Mouse (Mus musculus) testis, adult 2 months (tissue): ENCODE measurements at regions not wholly inside any gene's neighbourhood (a gene's known extent, or its start where the extent isn't known, plus 50 kb on each side); places are given as distances from the start of the nearest gene placed in this dataset.

ENCODE experiments used
- CTCF ChIP-seq: fragments of 200-500 bp; IDR thresholded peaks from 2 replicates; pipeline ENCODE4 v1.5.1; 2012; ENCODE audit warnings: low read depth, mild to moderate bottlenecking, inconsistent platforms, low read length, moderate library complexity; ENCODE audit not compliant: control insufficient read depth, insufficient read depth, insufficient replicate concordance
- POLR2A ChIP-seq: fragments of 200-500 bp; IDR thresholded peaks from 2 replicates; pipeline ENCODE4 v1.6.1; 2012; ENCODE audit warnings: low read depth, mild to moderate bottlenecking, inconsistent platforms, low read length, moderate library complexity; ENCODE audit not compliant: control insufficient read depth

DNA sequence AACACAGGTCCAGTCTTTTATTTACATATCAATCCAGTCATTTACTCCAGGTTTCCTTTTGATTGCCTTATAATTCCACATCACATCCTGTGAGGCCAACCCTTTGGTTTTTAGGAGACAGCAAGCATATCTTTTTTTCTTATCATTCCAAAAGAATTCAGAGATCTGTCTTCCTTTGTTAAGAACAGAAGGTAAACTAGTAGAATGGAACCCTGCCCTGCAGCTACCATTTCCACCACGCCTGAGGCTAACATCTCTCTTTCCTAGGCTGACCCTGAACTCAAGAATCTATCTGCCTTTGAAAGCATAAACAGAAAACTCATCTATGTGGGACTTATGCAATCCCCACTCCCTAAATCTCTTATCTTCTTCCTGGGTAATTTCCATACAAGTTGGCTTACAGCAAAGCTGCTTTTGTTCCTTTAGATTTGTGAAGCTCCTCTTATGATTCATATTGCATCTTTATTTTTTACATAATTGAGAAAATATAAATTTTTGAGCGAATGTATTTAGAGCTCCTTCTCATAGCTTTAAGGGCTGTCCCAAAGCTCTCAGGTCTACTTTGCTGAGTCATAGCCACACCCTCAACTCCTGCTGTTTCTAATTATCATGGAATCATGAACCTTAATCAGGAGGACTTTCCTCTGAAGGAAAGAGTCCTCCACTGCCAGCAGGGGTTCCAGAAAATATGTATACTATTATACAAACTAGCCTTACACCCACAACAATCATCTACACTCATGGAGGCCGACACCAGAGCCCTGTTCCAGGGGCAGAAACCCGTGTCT, 74.6 kb upstream of the Fbxl4 start:
- TF ChIP-seq CTCF (no peak), POLR2A (no peak)
